Mouse (Mus musculus) frontal cortex, postnatal 14 days (tissue): Measurements from ENCODE around the gene Dock1.

Experiments used
- DNase-seq, 2 experiments: peaks; one replicate each; pipeline ENCODE4 v3.0.0; 2022; ENCODE audit warnings: low spot score in 2 of 2

The Dock1 gene

GRCm38 (mm10) chr7:134751496-134751895, 81.0 kb downstream of the Dock1 start:
- DNase-seq, result no peak

GRCm38 (mm10) chr7:134753417-134753816, 83.0 kb downstream of the Dock1 start:
- DNase-seq, result no peak

GRCm38 (mm10) chr7:134757605-134758004, 87.2 kb downstream of the Dock1 start:
- no peak for DNase-seq

DNA sequence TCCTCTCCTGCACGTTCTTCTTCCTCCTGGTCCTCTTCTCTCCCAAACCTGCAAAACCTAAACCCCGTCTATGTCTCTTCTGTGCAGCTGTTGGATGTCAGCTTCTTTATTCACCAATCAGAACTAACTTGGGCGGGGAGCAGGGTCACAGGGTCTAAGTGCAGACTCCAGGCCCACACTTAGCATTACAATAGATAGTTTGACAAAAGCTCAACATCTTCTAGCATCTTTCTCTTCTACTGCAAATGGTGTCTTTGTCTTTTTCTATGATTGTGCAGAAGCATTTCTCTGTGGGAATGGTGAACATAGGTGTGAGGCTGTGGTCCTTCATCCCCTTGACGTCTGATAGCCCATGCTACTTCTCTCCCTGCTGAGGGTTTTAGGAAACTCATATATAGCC, 91.3 kb downstream of the Dock1 start:
- DNase-seq, result no peak

DNA sequence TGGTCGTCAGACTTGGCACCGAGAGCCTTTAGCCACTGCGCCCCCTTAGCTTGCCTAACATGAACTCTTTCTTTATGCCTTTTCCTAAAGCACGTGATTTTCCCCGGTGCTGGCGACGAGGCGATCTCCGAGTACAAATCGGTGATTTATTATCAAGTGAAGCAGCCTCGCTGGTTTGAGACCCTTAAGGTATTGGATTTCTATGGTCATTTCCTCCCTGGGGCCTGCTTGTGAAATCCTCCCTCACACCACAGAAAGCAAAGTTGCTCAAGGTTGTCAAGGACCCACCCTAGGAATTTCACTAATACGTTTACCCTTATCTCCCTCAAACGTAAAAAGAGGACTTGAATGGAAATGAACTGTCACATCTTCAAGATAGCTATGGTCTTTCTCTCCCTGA, 94.7 kb downstream of the Dock1 start:
- DNase-seq, result no peak

GRCm38 (mm10) chr7:134771314-134771713, 100.9 kb downstream of the Dock1 start:
- DNase-seq, result no peak

DNA sequence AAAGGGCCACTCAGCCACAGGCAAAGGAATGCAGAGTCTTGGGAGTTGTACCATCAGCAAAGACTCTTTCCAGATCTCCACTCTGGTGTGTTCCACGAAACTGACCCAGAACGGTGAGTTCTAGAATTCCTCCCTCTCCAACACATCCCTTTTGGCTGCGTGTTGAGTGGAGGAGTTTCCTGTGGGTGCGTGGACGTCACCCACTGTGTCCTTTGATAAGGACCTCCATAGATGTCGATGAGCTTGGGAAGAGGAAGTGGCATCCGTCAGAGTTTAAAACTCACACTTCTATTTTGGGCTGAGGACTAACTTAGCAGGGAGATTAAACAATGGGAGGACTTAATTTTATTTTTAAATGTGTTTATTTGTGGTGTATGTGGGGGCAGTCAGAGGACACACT, 101.9 kb downstream of the Dock1 start:
- no peak for DNase-seq

GRCm38 (mm10) chr7:134772867-134773590, 102.6 kb downstream of the Dock1 start:
- DNase-seq, result no peak

DNA sequence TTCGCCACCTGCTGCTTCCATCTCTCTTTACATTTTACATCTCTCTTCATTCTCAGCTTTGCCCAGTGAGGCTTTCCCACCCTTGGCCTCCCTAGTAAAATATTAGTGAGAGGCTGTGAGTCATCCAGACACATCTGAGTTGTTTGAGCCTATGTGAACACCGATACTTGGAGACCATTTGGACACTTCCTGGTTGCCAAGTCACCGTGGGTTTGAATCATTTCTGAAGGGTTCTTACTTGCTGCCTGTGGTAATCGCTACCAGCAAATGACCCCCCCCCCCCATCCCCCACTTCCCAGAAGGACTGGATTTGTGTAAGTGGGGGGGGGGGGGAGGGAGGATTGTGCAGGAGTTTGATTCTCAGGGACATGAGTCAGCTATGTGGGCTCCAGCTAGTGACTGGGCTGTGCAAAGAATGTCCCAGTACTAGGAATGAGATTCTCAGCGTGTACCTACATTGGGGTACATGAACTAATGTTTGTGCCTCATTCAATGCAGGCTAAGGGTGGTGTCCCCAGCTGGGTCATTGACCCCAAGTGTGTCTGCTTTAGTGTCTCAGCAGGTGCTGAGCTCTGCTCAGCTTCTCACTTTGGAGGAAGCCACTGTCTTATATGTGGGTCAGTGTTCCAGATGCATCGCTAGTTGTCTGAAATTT, 103.4 kb downstream of the Dock1 start:
- DNase-seq, result no peak

DNA sequence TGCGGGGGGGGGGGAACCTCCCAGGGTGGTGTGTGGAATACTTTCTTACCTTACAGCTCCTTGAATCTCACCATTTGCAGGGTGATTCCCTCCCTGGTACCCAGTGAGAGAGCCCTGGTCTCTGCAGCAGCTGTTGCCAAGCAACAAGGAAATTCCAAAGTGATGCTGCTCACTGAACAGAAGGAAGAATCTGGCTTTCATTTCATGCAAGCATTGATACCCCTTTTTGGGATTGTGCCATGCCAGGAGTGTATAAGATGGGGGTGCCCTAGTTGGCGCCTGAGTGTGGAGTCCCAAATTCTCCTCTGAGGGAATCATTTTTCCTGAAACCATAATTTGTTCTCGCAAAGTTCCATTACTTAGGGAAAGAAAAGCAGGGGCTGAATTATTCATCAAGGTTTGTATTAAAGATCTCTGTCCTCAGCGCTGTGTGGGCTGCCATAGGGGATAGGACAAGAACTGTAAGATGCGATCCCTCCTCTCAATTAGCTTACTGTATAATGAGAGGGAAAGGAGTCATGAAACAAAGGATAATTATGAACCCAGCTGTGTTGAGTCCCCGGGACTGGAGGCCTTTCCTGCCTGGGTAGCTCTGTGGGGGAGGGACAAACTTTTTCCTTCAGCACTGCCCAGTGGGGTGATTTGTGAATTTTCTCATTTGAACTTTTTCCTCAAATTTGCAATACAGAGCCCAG, 104.2 kb downstream of the Dock1 start:
- DNase-seq, result peak; percentile 35 to 41

DNA sequence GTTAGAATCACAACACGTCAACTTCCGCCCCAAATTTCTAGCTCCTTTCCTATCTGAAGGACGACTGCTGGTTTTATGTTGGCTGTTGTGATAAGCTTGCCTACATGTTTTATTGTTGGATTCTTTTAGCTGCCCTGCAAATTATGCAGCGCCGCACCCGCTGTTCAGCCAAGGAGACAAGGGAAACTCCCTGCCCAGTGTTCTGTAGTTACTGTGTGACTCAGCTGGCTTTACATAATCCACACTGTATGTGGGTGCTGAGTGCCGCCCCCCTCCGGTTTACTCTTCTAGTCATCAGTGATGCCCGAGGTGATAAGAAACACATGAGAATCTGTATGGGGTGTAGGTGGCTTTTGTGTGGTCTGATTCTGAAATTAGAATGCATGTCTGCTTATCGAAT, 105.2 kb downstream of the Dock1 start:
- peak; percentile 37 to 49 for DNase-seq

- no peak for DNase-seq
Observed at GRCm38 (mm10) chr7:134776306-134776705, 105.9 kb downstream of the Dock1 start.

- no peak for DNase-seq
Observed at GRCm38 (mm10) chr7:134779761-134780160, 109.3 kb downstream of the Dock1 start.

DNA sequence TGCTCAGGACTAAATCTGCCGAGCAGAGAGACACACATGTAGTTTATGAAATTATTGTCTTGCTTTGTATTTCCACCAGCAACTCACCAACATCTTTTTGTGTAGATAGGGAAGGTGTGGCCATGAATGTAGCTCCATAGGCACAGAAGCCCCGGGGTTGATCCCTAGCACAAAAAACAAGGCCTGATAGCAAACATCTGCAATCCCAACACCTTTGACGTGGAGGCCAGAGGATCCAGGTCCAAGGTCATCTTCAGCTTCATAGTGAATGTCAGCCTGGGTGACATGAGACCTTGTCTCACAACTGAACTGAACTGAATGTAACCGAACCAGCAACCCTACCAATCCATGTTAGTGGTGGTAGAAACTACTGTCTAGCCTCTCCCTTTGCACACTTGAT, 116.7 kb downstream of the Dock1 start:
- no peak for DNase-seq

DNA sequence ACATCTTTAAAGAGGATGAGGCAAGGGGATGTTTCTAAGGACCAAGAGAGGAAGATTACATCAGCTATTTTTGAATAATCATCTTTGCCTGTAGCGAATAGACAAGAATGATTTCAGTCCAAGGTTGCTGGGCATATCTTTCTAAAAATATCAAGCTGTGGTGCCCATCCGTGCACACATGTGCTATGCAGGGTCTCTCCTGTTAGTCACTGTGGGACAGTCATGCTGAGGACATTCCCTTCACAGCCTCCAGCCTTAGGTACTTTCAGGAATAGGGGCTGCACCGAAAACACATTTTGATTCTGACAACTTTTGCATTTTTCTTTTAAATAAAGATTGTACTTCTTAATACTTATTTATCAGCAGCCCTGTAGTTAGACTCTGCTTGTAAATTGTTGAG, 124.4 kb downstream of the Dock1 start:
- DNase-seq, result no peak

GRCm38 (mm10) chr7:134800079-134800478, 129.6 kb downstream of the Dock1 start:
- DNase-seq, result no peak

DNA sequence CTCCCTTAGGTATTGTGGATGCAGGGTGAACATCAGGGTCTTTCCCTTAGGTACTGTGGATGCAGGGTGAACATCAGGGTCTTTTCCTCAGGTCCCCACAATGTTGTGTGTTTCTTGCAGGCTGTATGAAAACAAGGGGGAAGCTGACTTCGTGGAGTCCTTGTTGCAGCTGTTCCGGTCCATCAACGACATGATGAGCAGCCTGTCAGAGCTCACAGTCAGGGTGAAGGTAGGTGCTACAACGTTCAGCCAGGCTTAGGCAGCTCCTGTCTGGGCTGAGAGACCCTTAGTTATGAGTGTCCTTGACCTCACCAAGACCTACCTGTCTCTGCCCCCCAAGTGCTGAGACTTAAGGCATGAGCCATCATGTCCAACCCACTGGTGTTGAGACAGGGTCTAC, 134.0 kb downstream of the Dock1 start:
- DNase-seq, result no peak

DNA sequence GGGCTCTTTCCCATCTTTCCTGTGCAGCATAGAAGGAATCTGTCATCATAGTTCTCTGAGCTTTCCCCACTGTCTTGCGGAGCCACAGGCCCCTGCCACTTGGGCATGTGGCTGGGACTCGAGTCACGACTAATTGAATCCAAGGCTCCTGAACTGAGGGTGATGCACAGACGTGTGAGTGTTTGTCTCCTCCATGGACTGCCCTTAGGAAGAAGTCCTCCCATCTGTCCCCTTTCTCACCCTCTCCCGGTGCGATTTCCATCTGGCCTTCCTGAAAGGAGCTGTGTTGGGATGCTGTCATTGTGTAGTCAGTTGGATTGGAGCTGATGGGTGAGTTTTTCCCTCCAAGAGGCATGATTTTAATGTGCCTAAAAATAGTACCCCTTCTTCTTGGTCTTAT, 136.3 kb downstream of the Dock1 start:
- DNase-seq, result no peak

- no peak for DNase-seq
Observed at GRCm38 (mm10) chr7:134808406-134808805, 138.0 kb downstream of the Dock1 start.

DNA sequence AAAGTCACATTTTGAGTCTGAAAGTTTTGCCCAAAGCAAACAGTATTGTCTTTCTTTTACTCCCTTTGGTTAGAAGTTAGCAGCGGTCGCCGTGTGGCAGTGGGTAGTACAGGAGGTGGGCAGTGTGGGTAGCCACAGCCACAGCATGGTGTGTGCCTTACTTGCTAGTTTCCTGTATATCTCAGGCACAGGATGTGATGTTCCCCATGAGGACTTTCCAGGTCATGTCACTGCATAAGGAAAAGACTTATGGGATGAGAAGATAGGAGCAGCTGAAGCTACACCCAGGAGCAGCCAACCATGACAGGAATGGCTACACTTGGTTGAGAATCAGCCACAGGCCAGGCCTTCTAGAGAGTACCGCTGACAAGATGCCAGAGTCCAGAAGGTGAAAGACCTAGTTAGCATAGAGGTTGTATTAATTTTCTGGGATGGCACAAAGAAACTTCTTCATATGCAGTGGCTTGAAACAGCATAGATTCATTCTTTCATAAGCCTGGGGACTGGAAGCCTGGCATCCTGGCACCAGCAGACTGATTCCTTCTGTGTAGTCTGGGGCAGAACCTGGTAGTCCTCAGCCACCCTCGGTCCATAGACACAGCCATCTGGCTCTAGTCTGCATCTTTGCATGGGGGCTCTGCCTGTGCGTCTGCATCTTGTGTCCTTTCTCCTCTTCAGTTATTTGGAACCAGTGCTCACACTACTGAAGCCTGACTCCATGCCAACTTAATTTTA, 139.0 kb downstream of the Dock1 start:
- no peak for DNase-seq

DNA sequence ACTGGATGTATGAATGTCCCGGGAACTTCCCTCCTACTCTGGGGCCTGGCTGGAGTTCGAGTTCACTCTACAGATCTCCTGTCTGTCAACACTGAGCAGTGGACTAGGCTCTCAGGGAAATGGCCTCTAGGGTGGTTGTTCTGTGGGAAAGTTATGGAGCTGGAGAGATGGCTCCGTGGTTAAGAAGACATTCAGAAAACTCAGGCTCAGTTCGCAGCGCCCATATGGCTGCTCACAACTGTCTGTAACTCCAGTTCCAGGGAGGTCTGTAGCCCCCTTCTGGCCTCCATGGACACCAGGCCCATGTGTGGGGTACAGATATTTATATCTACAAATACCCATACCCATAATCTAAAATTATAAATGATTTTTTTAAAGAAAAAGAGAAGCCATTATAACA, 148.0 kb downstream of the Dock1 start:
- no peak for DNase-seq

- no peak for DNase-seq
Observed at GRCm38 (mm10) chr7:134821264-134821663, 150.8 kb downstream of the Dock1 start.
